Mouse (Mus musculus): ENCODE measurements around the gene Spsb1. TPM values are rescaled to one million over a fixed set of nuclear protein-coding genes. Genes with fewer than 3 reads are reported as not detected.

Spsb1 gene
- polyA plus RNA-seq, 1 experiment from 2014 or later = 3.1 TPM

- Histone ChIP-seq H3K9me3 (ENCODE audit: control insufficient read depth, low read length) (no peaks in the 10 kb centered on the region), H3K4me3 (ENCODE audit: low read depth, low read length) (no peak overlapping the region), H3K27me3 (replicated peaks; ENCODE audit: control insufficient read depth, insufficient read depth, low read length) (no peaks in the 10 kb centered on the region), H3K4me2 (no peak overlapping the region), H3K27ac (ENCODE audit: low read depth, low read length) (no peak overlapping the region), H3K4me1 (replicated peaks; ENCODE audit: control insufficient read depth, insufficient read depth, low read length) (peaks cover 34% of the 10 kb centered on the region), H3K36me3 (ENCODE audit: control insufficient read depth, insufficient read depth, low read length) (no peaks in the 10 kb centered on the region), H3K9ac (ENCODE audit: low read depth, low read length) (no peak overlapping the region)
- no peak for DNase-seq (ENCODE audit: low spot score)
- WGBS = 66% methylated on average over 10 of the region's 10 CpGs
- no peak for ATAC-seq (replicated peaks; ENCODE audit: low FRiP score)
These were observed 43.2 kb upstream of the Spsb1 start for GRCm38 (mm10) chr4:149997999-149998398.

GRCm38 (mm10) chr4:149996440-149996839 is 41.6 kb upstream of the Spsb1 start:
- 78% methylated on average over 7 of the region's 7 CpGs for WGBS
- ATAC-seq (replicated peaks; ENCODE audit: low FRiP score) = no peak

GRCm38 (mm10) chr4:149995911-149996310 is 41.1 kb upstream of the Spsb1 start:
- H3K4me3 ChIP-seq (ENCODE audit: low read depth, low read length) = no peak overlapping the region
- 86% methylated on average over 7 of the region's 7 CpGs for WGBS
- H3K9me3 ChIP-seq (ENCODE audit: control insufficient read depth, low read length) = no peaks in the 10 kb centered on the region
- peaks cover 20% of the 10 kb centered on the region for H3K4me1 ChIP-seq (replicated peaks; ENCODE audit: control insufficient read depth, insufficient read depth, low read length)
- no peak overlapping the region for H3K27ac ChIP-seq (ENCODE audit: low read depth, low read length)
- no peaks in the 10 kb centered on the region for H3K36me3 ChIP-seq (ENCODE audit: control insufficient read depth, insufficient read depth, low read length)
- H3K4me2 ChIP-seq = no peak overlapping the region
- DNase-seq (ENCODE audit: low spot score) (no peak), ATAC-seq (replicated peaks; ENCODE audit: low FRiP score) (no peak)
- no peak overlapping the region for H3K9ac ChIP-seq (ENCODE audit: low read depth, low read length)
- no peaks in the 10 kb centered on the region for H3K27me3 ChIP-seq (replicated peaks; ENCODE audit: control insufficient read depth, insufficient read depth, low read length)

More at GRCm38 (mm10) chr4:149996440-149996839, 41.6 kb upstream of the Spsb1 start:
- DNase-seq (ENCODE audit: low spot score) = no peak
- peaks cover 20% of the 10 kb centered on the region for H3K4me1 ChIP-seq (replicated peaks; ENCODE audit: control insufficient read depth, insufficient read depth, low read length)
- no peaks in the 10 kb centered on the region for H3K27me3 ChIP-seq (replicated peaks; ENCODE audit: control insufficient read depth, insufficient read depth, low read length)
- H3K9me3 ChIP-seq (ENCODE audit: control insufficient read depth, low read length) = no peaks in the 10 kb centered on the region
- H3K27ac ChIP-seq (ENCODE audit: low read depth, low read length) = no peak overlapping the region
- H3K36me3 ChIP-seq (ENCODE audit: control insufficient read depth, insufficient read depth, low read length) = no peaks in the 10 kb centered on the region
- H3K4me3 ChIP-seq (ENCODE audit: low read depth, low read length) = no peak overlapping the region
- no peak overlapping the region for H3K9ac ChIP-seq (ENCODE audit: low read depth, low read length)
- H3K4me2 ChIP-seq = no peak overlapping the region

- no peaks in the 10 kb centered on the region for H3K27me3 ChIP-seq (replicated peaks; ENCODE audit: control insufficient read depth, insufficient read depth, low read length)
- H3K9ac ChIP-seq (ENCODE audit: low read depth, low read length) = no peak overlapping the region
- no peaks in the 10 kb centered on the region for H3K36me3 ChIP-seq (ENCODE audit: control insufficient read depth, insufficient read depth, low read length)
- H3K4me2 ChIP-seq = no peak overlapping the region
- DNase-seq (ENCODE audit: low spot score) = no peak
- 90% methylated on average over 10 of the region's 10 CpGs for WGBS
- ATAC-seq (replicated peaks; ENCODE audit: low FRiP score) = no peak
- H3K27ac ChIP-seq (ENCODE audit: low read depth, low read length) = no peak overlapping the region
- no peak overlapping the region for H3K4me3 ChIP-seq (ENCODE audit: low read depth, low read length)
- H3K4me1 ChIP-seq (replicated peaks; ENCODE audit: control insufficient read depth, insufficient read depth, low read length) = peaks cover 26% of the 10 kb centered on the region
- H3K9me3 ChIP-seq (ENCODE audit: control insufficient read depth, low read length) = no peaks in the 10 kb centered on the region
These were observed 39.4 kb upstream of the Spsb1 start for GRCm38 (mm10) chr4:149994218-149994617.

- WGBS = 97% methylated on average over 8 of the region's 8 CpGs
- H3K9me3 ChIP-seq (ENCODE audit: control insufficient read depth, low read length) = no peaks in the 10 kb centered on the region
- H3K4me3 ChIP-seq (ENCODE audit: low read depth, low read length) = no peak overlapping the region
- H3K36me3 ChIP-seq (ENCODE audit: control insufficient read depth, insufficient read depth, low read length) = no peaks in the 10 kb centered on the region
- no peak for ATAC-seq (replicated peaks; ENCODE audit: low FRiP score)
- H3K4me1 ChIP-seq (replicated peaks; ENCODE audit: control insufficient read depth, insufficient read depth, low read length) = peaks cover 25% of the 10 kb centered on the region
- DNase-seq (ENCODE audit: low spot score) = no peak
- no peaks in the 10 kb centered on the region for H3K27me3 ChIP-seq (replicated peaks; ENCODE audit: control insufficient read depth, insufficient read depth, low read length)
- no peak overlapping the region for H3K9ac ChIP-seq (ENCODE audit: low read depth, low read length)
- H3K27ac ChIP-seq (ENCODE audit: low read depth, low read length) = no peak overlapping the region
- no peak overlapping the region for H3K4me2 ChIP-seq
These were observed 37.8 kb upstream of the Spsb1 start for GRCm38 (mm10) chr4:149992670-149993032.

GRCm38 (mm10) chr4:149991755-149992669 is 37.2 kb upstream of the Spsb1 start:
- H3K4me1 ChIP-seq (replicated peaks; ENCODE audit: control insufficient read depth, insufficient read depth, low read length) = peaks cover 25% of the 10 kb centered on the region
- no peaks in the 10 kb centered on the region for H3K27me3 ChIP-seq (replicated peaks; ENCODE audit: control insufficient read depth, insufficient read depth, low read length)
- H3K27ac ChIP-seq (ENCODE audit: low read depth, low read length) = no peak overlapping the region
- DNase-seq (ENCODE audit: low spot score) (no peak), ATAC-seq (replicated peaks; ENCODE audit: low FRiP score) (no peak)
- H3K4me3 ChIP-seq (ENCODE audit: low read depth, low read length) = no peak overlapping the region
- 86% methylated on average over 13 of the region's 13 CpGs for WGBS
- no peak overlapping the region for H3K9ac ChIP-seq (ENCODE audit: low read depth, low read length)
- no peak overlapping the region for H3K4me2 ChIP-seq
- no peaks in the 10 kb centered on the region for H3K9me3 ChIP-seq (ENCODE audit: control insufficient read depth, low read length)
- H3K36me3 ChIP-seq (ENCODE audit: control insufficient read depth, insufficient read depth, low read length) = no peaks in the 10 kb centered on the region

GRCm38 (mm10) chr4:149990954-149991633 is 36.3 kb upstream of the Spsb1 start:
- Histone ChIP-seq H3K27ac (ENCODE audit: low read depth, low read length) (peak overlapping the region; percentile 54; the same call in 1 of the 2 replicates), H3K4me2 (peak overlapping the region; percentile 30), H3K27me3 (replicated peaks; ENCODE audit: control insufficient read depth, insufficient read depth, low read length) (no peaks in the 10 kb centered on the region), H3K36me3 (ENCODE audit: control insufficient read depth, insufficient read depth, low read length) (no peaks in the 10 kb centered on the region), H3K4me1 (replicated peaks; ENCODE audit: control insufficient read depth, insufficient read depth, low read length) (peaks cover 25% of the 10 kb centered on the region), H3K9ac (ENCODE audit: low read depth, low read length) (peak overlapping the region; percentile 22; the same call in 1 of the 2 replicates), H3K4me3 (ENCODE audit: low read depth, low read length) (no peak overlapping the region), H3K9me3 (ENCODE audit: control insufficient read depth, low read length) (no peaks in the 10 kb centered on the region)
- 38% methylated on average over 9 of the region's 9 CpGs for WGBS
- ATAC-seq (replicated peaks; ENCODE audit: low FRiP score) (no peak), DNase-seq (ENCODE audit: low spot score) (no peak)

GRCm38 (mm10) chr4:149990212-149990953 is 35.5 kb upstream of the Spsb1 start:
- H3K4me2 ChIP-seq = peak overlapping the region; percentile 30
- H3K36me3 ChIP-seq (ENCODE audit: control insufficient read depth, insufficient read depth, low read length) = no peaks in the 10 kb centered on the region
- ATAC-seq (replicated peaks; ENCODE audit: low FRiP score) (0 out of 2 replicates have a peak, but pooled peaks have one; percentile 21), DNase-seq (ENCODE audit: low spot score) (no peak)
- no peaks in the 10 kb centered on the region for H3K27me3 ChIP-seq (replicated peaks; ENCODE audit: control insufficient read depth, insufficient read depth, low read length)
- no peak overlapping the region for H3K4me3 ChIP-seq (ENCODE audit: low read depth, low read length)
- H3K9ac ChIP-seq (ENCODE audit: low read depth, low read length) = peak overlapping the region; percentile 3; the same call in 1 of the 2 replicates
- H3K9me3 ChIP-seq (ENCODE audit: control insufficient read depth, low read length) = no peaks in the 10 kb centered on the region
- WGBS = 19% methylated on average over 8 of the region's 8 CpGs
- H3K27ac ChIP-seq (ENCODE audit: low read depth, low read length) = peak overlapping the region; percentile 54; the same call in 1 of the 2 replicates
- peaks cover 25% of the 10 kb centered on the region for H3K4me1 ChIP-seq (replicated peaks; ENCODE audit: control insufficient read depth, insufficient read depth, low read length)

Measured in liver, embryonic 11.5 days (tissue).